Mouse (Mus musculus): ENCODE results near the gene Plcg1. TPM values are rescaled to one million over a fixed set of nuclear protein-coding genes. Genes with fewer than 3 reads are reported as not detected.

Plcg1 gene
- total RNA-seq, 1 experiment = 59.0 TPM

DNA sequence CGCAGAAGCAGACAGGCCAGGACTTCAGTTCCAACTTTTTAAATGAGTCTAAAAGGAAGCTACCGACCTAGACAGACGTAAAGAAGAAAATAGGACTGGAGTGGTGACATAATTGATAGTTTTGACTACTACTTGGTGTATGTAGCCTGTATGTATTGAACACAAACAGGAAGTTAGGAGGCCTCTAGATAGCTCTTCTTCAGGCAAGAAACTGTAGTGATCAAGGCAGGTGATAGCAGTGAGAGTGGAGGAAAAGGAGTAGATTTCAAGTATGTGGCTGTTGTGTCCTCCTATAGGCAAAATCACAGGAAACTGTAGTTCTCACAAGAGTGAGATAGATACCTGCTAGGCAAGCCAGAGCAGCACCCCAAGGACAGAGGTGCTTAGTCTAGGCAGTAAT, 23.4 kb upstream of the Plcg1 start:
- no peaks in the 10 kb centered on the region for H3K9me3 ChIP-seq (ENCODE audit: control insufficient read depth, insufficient read depth, low read depth, low read length)
- no peaks in the 10 kb centered on the region for H3K4me1 ChIP-seq (ENCODE audit: control insufficient read depth in 2 of 2, insufficient read depth in 2 of 2, low read length in 2 of 2, poor library complexity in 1 of 2)
- peaks cover 6% of the 10 kb centered on the region for H3K36me3 ChIP-seq (ENCODE audit: control insufficient read depth, insufficient read depth, low read length, poor library complexity, severe bottlenecking)
- DNase-seq (ENCODE audit: low read depth, low spot score) = no peak
- no peak for TF ChIP-seq HCFC1 (IDR thresholded peaks at IDR 0.05; ENCODE audit: borderline replicate concordance, insufficient read depth, low read length)
- TF ChIP-seq MAFK (IDR thresholded peaks at IDR 0.05; ENCODE audit: insufficient read depth, low read depth, low read length) = no peak
- TF ChIP-seq CHD2 (IDR thresholded peaks at IDR 0.05; ENCODE audit: low read depth, low read length) = no peak
- TF ChIP-seq ZNF384 (IDR thresholded peaks at IDR 0.05; ENCODE audit: low read depth, low read length) = no peak
- TF ChIP-seq ZC3H11A (IDR thresholded peaks at IDR 0.05; ENCODE audit: borderline replicate concordance, low read depth, low read length) = no peak
- H3K4me3 ChIP-seq (ENCODE audit: insufficient read depth in 1 of 2, low read depth in 1 of 2, low read length in 2 of 2, poor library complexity in 1 of 2, severe bottlenecking in 1 of 2) = no peak overlapping the region
- in situ Hi-C loops (cut with MboI; ENCODE audit: low sequenced_read_pairs in 2 of 2, unreplicated experiment in 2 of 2) = no loop called here
- H3K9ac ChIP-seq (ENCODE audit: insufficient read depth, low read depth, low read length, poor library complexity, severe bottlenecking) = no peak overlapping the region
- no peak overlapping the region for H3K27ac ChIP-seq (ENCODE audit: insufficient read depth, low read depth, low read length, poor library complexity, severe bottlenecking)

DNA sequence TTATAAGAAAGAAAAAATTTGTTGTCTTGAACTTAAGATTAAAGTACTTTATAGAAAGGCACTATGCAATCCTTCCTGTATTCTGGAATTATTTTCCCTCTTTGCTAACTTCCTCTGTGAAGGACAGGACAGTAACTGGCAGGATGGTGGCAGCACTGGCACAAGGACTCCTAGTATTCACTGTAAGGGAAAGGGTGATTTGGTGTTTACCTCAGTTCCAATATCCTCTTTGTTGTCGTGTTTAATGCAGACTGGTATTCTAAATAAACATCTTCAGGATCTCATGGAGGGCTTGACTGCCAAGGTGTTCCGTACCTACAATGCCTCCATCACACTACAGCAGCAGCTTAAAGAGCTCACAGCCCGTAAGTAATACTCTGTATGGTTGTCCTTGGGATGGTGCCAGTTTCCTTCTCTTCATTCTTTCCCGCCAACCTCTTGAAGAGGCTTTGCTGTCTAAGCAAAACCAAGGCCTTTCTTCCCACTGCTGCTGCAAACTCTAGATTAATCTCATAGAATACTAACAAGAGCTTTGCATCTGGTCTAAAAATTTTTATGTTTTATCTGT, 15.6 kb upstream of the Plcg1 start:
- peaks cover 10% of the 10 kb centered on the region for H3K36me3 ChIP-seq (ENCODE audit: control insufficient read depth, insufficient read depth, low read length, poor library complexity, severe bottlenecking)
- no peak overlapping the region for H3K4me3 ChIP-seq (ENCODE audit: insufficient read depth in 1 of 2, low read depth in 1 of 2, low read length in 2 of 2, poor library complexity in 1 of 2, severe bottlenecking in 1 of 2)
- in situ Hi-C loops (cut with MboI; ENCODE audit: low sequenced_read_pairs in 2 of 2, unreplicated experiment in 2 of 2) = no loop called here
- H3K4me1 ChIP-seq (ENCODE audit: control insufficient read depth in 2 of 2, insufficient read depth in 2 of 2, low read length in 2 of 2, poor library complexity in 1 of 2) = no peaks in the 10 kb centered on the region
- no peak for TF ChIP-seq HCFC1 (IDR thresholded peaks at IDR 0.05; ENCODE audit: borderline replicate concordance, insufficient read depth, low read length)
- no peak for TF ChIP-seq MAFK (IDR thresholded peaks at IDR 0.05; ENCODE audit: insufficient read depth, low read depth, low read length)
- TF ChIP-seq CHD2 (IDR thresholded peaks at IDR 0.05; ENCODE audit: low read depth, low read length) = no peak
- no peak for TF ChIP-seq ZNF384 (IDR thresholded peaks at IDR 0.05; ENCODE audit: low read depth, low read length)
- no peak for TF ChIP-seq ZC3H11A (IDR thresholded peaks at IDR 0.05; ENCODE audit: borderline replicate concordance, low read depth, low read length)
- H3K9me3 ChIP-seq (ENCODE audit: control insufficient read depth, insufficient read depth, low read depth, low read length) = no peaks in the 10 kb centered on the region
- H3K9ac ChIP-seq (ENCODE audit: insufficient read depth, low read depth, low read length, poor library complexity, severe bottlenecking) = no peak overlapping the region
- no peak overlapping the region for H3K27ac ChIP-seq (ENCODE audit: insufficient read depth, low read depth, low read length, poor library complexity, severe bottlenecking)
- no peak for DNase-seq (ENCODE audit: low read depth, low spot score)

DNA sequence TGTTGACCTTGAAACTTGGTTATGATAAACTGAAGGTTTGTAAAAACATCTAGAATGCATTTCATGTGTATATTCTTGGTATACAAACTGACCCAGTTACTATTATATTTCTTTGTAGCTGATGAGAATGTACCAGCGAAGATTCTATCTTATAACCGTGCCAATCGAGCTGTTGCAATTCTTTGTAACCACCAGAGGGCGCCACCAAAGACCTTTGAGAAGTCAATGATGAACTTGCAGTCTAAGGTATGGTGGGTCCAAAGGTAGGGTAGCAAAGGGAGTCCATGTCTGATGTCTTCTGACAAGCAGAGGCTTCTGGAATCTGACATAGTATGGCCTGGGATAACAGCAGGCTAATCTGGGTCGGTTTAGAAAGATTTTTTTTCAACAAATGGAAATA, 13.8 kb upstream of the Plcg1 start:
- H3K4me3 ChIP-seq (ENCODE audit: insufficient read depth in 1 of 2, low read depth in 1 of 2, low read length in 2 of 2, poor library complexity in 1 of 2, severe bottlenecking in 1 of 2) = no peak overlapping the region
- peak; percentile 40 for DNase-seq (ENCODE audit: low read depth, low spot score)
- TF ChIP-seq HCFC1 (IDR thresholded peaks at IDR 0.05; ENCODE audit: borderline replicate concordance, insufficient read depth, low read length) (no peak), ZNF384 (IDR thresholded peaks at IDR 0.05; ENCODE audit: low read depth, low read length) (no peak), MAFK (IDR thresholded peaks at IDR 0.05; ENCODE audit: insufficient read depth, low read depth, low read length) (no peak), ZC3H11A (IDR thresholded peaks at IDR 0.05; ENCODE audit: borderline replicate concordance, low read depth, low read length) (no peak), CHD2 (IDR thresholded peaks at IDR 0.05; ENCODE audit: low read depth, low read length) (no peak)
- H3K4me1 ChIP-seq (ENCODE audit: control insufficient read depth in 2 of 2, insufficient read depth in 2 of 2, low read length in 2 of 2, poor library complexity in 1 of 2) = no peaks in the 10 kb centered on the region
- H3K36me3 ChIP-seq (ENCODE audit: control insufficient read depth, insufficient read depth, low read length, poor library complexity, severe bottlenecking) = peaks cover 11% of the 10 kb centered on the region
- in situ Hi-C loops (cut with MboI; ENCODE audit: low sequenced_read_pairs in 2 of 2, unreplicated experiment in 2 of 2) = no loop called here
- H3K27ac ChIP-seq (ENCODE audit: insufficient read depth, low read depth, low read length, poor library complexity, severe bottlenecking) = no peak overlapping the region
- no peaks in the 10 kb centered on the region for H3K9me3 ChIP-seq (ENCODE audit: control insufficient read depth, insufficient read depth, low read depth, low read length)
- H3K9ac ChIP-seq (ENCODE audit: insufficient read depth, low read depth, low read length, poor library complexity, severe bottlenecking) = no peak overlapping the region

DNA sequence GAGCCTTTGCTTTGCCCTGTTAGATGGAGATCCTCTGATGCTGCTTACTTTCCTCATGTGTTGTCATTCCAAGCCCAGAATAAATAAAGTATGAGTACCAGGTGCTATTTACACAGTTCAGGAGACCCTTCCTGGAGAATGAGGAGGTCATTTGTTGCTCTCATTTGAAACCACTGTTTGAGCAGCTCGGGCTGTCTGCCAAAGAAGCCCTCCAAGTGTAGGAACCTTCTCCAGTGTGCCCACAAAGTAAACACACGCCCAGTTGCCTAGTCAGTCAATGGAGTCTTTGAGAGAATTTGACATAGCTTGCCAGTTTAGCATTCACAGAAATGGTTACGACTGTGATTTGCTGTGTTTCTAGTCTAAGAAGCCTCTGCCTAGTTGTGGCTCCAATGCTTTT, 12.3 kb upstream of the Plcg1 start:
- no peak overlapping the region for H3K27ac ChIP-seq (ENCODE audit: insufficient read depth, low read depth, low read length, poor library complexity, severe bottlenecking)
- no peaks in the 10 kb centered on the region for H3K4me1 ChIP-seq (ENCODE audit: control insufficient read depth in 2 of 2, insufficient read depth in 2 of 2, low read length in 2 of 2, poor library complexity in 1 of 2)
- no peak overlapping the region for H3K9ac ChIP-seq (ENCODE audit: insufficient read depth, low read depth, low read length, poor library complexity, severe bottlenecking)
- no peaks in the 10 kb centered on the region for H3K9me3 ChIP-seq (ENCODE audit: control insufficient read depth, insufficient read depth, low read depth, low read length)
- DNase-seq (ENCODE audit: low read depth, low spot score) = no peak
- no peak for TF ChIP-seq ZNF384 (IDR thresholded peaks at IDR 0.05; ENCODE audit: low read depth, low read length)
- TF ChIP-seq HCFC1 (IDR thresholded peaks at IDR 0.05; ENCODE audit: borderline replicate concordance, insufficient read depth, low read length) = no peak
- TF ChIP-seq ZC3H11A (IDR thresholded peaks at IDR 0.05; ENCODE audit: borderline replicate concordance, low read depth, low read length) = no peak
- no peak for TF ChIP-seq MAFK (IDR thresholded peaks at IDR 0.05; ENCODE audit: insufficient read depth, low read depth, low read length)
- TF ChIP-seq CHD2 (IDR thresholded peaks at IDR 0.05; ENCODE audit: low read depth, low read length) = no peak
- no peak overlapping the region for H3K4me3 ChIP-seq (ENCODE audit: insufficient read depth in 1 of 2, low read depth in 1 of 2, low read length in 2 of 2, poor library complexity in 1 of 2, severe bottlenecking in 1 of 2)
- H3K36me3 ChIP-seq (ENCODE audit: control insufficient read depth, insufficient read depth, low read length, poor library complexity, severe bottlenecking) = peaks cover 12% of the 10 kb centered on the region
- in situ Hi-C loops (cut with MboI; ENCODE audit: low sequenced_read_pairs in 2 of 2, unreplicated experiment in 2 of 2) = no loop called here

DNA sequence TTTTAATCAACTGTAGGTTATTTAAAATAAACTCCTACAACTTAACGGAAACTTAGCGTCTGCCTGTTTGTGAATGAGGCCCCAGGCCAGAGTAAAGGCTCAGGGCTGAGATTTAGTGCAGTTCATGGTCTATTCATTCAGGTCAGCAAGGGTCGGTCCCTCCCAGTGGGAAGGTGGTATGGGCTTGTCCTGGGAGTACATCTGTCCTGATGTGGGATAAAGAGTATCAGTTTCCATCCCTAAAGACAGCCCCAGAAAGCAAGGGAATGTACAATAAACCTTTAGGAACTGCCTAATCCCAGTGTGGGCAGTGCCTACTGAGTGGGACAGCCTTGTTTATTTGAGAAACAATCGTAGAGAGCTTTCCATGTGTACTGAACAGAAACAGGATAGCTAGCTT, 8.4 kb upstream of the Plcg1 start:
- H3K9me3 ChIP-seq (ENCODE audit: control insufficient read depth, insufficient read depth, low read depth, low read length) = no peaks in the 10 kb centered on the region
- in situ Hi-C loops (cut with MboI; ENCODE audit: low sequenced_read_pairs in 2 of 2, unreplicated experiment in 2 of 2) = no loop called here
- no peak for DNase-seq (ENCODE audit: low read depth, low spot score)
- H3K9ac ChIP-seq (ENCODE audit: insufficient read depth, low read depth, low read length, poor library complexity, severe bottlenecking) = no peak overlapping the region
- TF ChIP-seq ZNF384 (IDR thresholded peaks at IDR 0.05; ENCODE audit: low read depth, low read length) (no peak), ZC3H11A (IDR thresholded peaks at IDR 0.05; ENCODE audit: borderline replicate concordance, low read depth, low read length) (no peak), CHD2 (IDR thresholded peaks at IDR 0.05; ENCODE audit: low read depth, low read length) (no peak), HCFC1 (IDR thresholded peaks at IDR 0.05; ENCODE audit: borderline replicate concordance, insufficient read depth, low read length) (no peak), MAFK (IDR thresholded peaks at IDR 0.05; ENCODE audit: insufficient read depth, low read depth, low read length) (no peak)
- peaks cover 10% of the 10 kb centered on the region for H3K36me3 ChIP-seq (ENCODE audit: control insufficient read depth, insufficient read depth, low read length, poor library complexity, severe bottlenecking)
- no peak overlapping the region for H3K4me3 ChIP-seq (ENCODE audit: insufficient read depth in 1 of 2, low read depth in 1 of 2, low read length in 2 of 2, poor library complexity in 1 of 2, severe bottlenecking in 1 of 2)
- no peak overlapping the region for H3K27ac ChIP-seq (ENCODE audit: insufficient read depth, low read depth, low read length, poor library complexity, severe bottlenecking)
- no peaks in the 10 kb centered on the region for H3K4me1 ChIP-seq (ENCODE audit: control insufficient read depth in 2 of 2, insufficient read depth in 2 of 2, low read length in 2 of 2, poor library complexity in 1 of 2)

All from ES-E14 (cell line).